Mouse (Mus musculus) lung, adult 2 months (tissue): ENCODE results near the gene Ism1.

Experiments used
- CTCF ChIP-seq: fragments of 200-500 bp; IDR thresholded peaks from 2 replicates; pipeline ENCODE4 v1.5.1; 2011; ENCODE audit warnings: mild to moderate bottlenecking, low read length, control low read depth; ENCODE audit not compliant: insufficient read depth
- POLR2A ChIP-seq: fragments of 200-500 bp; IDR thresholded peaks from 2 replicates; pipeline ENCODE4 v1.6.1; 2011; ENCODE audit warnings: low read depth, mild to moderate bottlenecking, control low read depth, low read length, borderline replicate concordance; ENCODE audit errors: extremely low read depth

- no peak for TF ChIP-seq POLR2A
- TF ChIP-seq CTCF = no peak
Observed at GRCm38 (mm10) chr2:139792345-139793120, 114.6 kb downstream of the Ism1 start.
